Mouse (Mus musculus) olfactory bulb, adult 2 months (tissue): ENCODE results near the gene Gstp2.

ENCODE experiments used
- CTCF ChIP-seq: fragments of 200-500 bp; IDR thresholded peaks from 2 replicates; pipeline ENCODE4 v1.5.1; 2012; ENCODE audit warnings: low read depth, mild to moderate bottlenecking, low read length, moderate library complexity; ENCODE audit not compliant: insufficient read depth
- POLR2A ChIP-seq: fragments of 200-500 bp; IDR thresholded peaks from 2 replicates; pipeline ENCODE4 v1.6.1; 2012; ENCODE audit warnings: mild to moderate bottlenecking, low read depth, low read length, moderate library complexity; ENCODE audit not compliant: insufficient read depth

DNA sequence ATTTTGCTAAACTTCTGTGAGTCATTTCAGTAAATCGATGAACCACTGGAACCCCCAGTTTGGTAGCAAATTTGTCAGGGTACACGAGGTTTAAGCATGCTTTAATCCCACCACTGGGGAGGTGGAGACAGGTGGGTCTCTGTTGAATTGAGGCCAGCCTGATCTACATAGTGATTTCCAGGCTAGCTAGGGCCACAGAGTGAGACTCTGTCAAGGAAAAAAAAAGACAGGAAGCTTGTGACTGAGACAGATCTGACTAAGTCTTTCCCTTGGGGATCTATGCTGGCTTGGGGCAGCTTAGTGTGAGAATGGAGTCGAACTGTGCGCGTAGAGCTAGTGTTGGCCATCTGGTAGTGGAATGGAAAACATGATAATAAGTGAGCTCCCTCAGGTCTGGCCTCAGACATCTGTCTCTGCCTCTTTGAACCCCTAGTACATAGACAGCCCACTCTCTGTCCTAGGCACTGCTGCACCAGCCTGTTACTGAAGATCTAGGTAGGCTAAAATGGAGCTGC, 6.8 kb upstream of the Gstp2 start:
- TF ChIP-seq POLR2A: no peak
- no peak for TF ChIP-seq CTCF
